Mouse (Mus musculus) left cerebral cortex, adult 9 months (tissue): Measurements from ENCODE around the gene Atf6.

Experiments
- DNase-seq, 2 experiments: peaks; one replicate each; pipeline ENCODE4 v3.0.0; 2022; ENCODE audit warnings: low spot score in 2 of 2

Gene Atf6

GRCm38 (mm10) chr1:170867691-170868105, at the start of gene Atf6:
Atf6 (minus strand) TSS chr1:170867771.
- peak; percentile 87 to 97 for DNase-seq

- no peak for DNase-seq
Observed at GRCm38 (mm10) chr1:170915657-170916056, 48.1 kb upstream of the Atf6 start.

- DNase-seq: no peak
Observed at GRCm38 (mm10) chr1:170912891-170913615, 45.5 kb upstream of the Atf6 start, which contains the start of gene Fcrlb. Fcrlb (minus strand) TSS chr1:170912941.

- no peak for DNase-seq
Observed at GRCm38 (mm10) chr1:170911907-170912660, 44.5 kb upstream of the Atf6 start.

- no peak for DNase-seq
Observed at GRCm38 (mm10) chr1:170908341-170908740, 40.8 kb upstream of the Atf6 start.

GRCm38 (mm10) chr1:170907456-170908191, 40.1 kb upstream of the Atf6 start:
- DNase-seq: no peak

GRCm38 (mm10) chr1:170907111-170907455, 39.5 kb upstream of the Atf6 start:
- no peak for DNase-seq

GRCm38 (mm10) chr1:170903485-170903884, 35.9 kb upstream of the Atf6 start:
- DNase-seq: no peak

GRCm38 (mm10) chr1:170901536-170902238, 34.1 kb upstream of the Atf6 start:
- peak in 1 of 2 experiments; percentile 91 for DNase-seq

- peak in 1 of 2 experiments; percentile 70 for DNase-seq
Observed at GRCm38 (mm10) chr1:170900799-170901467, 33.4 kb upstream of the Atf6 start.

- no peak for DNase-seq
Observed at GRCm38 (mm10) chr1:170898413-170899075, 31.0 kb upstream of the Atf6 start.

GRCm38 (mm10) chr1:170896651-170897281, 29.2 kb upstream of the Atf6 start:
- DNase-seq: no peak

GRCm38 (mm10) chr1:170894603-170895602, 27.3 kb upstream of the Atf6 start:
- DNase-seq: peak in 1 of 2 experiments; percentile 38

GRCm38 (mm10) chr1:170892279-170892678, 24.7 kb upstream of the Atf6 start:
- DNase-seq: no peak

- no peak for DNase-seq
Observed at GRCm38 (mm10) chr1:170891646-170892045, 24.1 kb upstream of the Atf6 start.

GRCm38 (mm10) chr1:170889310-170889709, 21.7 kb upstream of the Atf6 start:
- DNase-seq: no peak

GRCm38 (mm10) chr1:170886044-170886458, 18.5 kb upstream of the Atf6 start:
- no peak for DNase-seq

GRCm38 (mm10) chr1:170884978-170885561, 17.5 kb upstream of the Atf6 start, which contains the start of the genes Gm26620 and Dusp12:
Gm26620 (plus strand) TSS chr1:170885065.
Dusp12 (minus strand) TSS chr1:170885540.
- DNase-seq: peak; percentile 73 to 89
